Mouse (Mus musculus) brain, embryonic 14.5 days (tissue): ENCODE measurements at regions not wholly inside any gene's neighbourhood (a gene's known extent, or its start where the extent isn't known, plus 50 kb on each side); places are given as distances from the start of the nearest gene placed in this dataset.

Experiments used
- CTCF ChIP-seq: fragments of 200-500 bp; IDR thresholded peaks from 2 replicates; pipeline ENCODE4 v1.5.1; 2012; ENCODE audit warnings: inconsistent platforms, mild to moderate bottlenecking, moderate library complexity, borderline replicate concordance; ENCODE audit not compliant: insufficient read depth, insufficient read length; ENCODE audit errors: extremely low read depth
- POLR2A ChIP-seq: fragments of 200-500 bp; IDR thresholded peaks from 2 replicates; pipeline ENCODE4 v1.6.1; 2012; ENCODE audit warnings: mild to moderate bottlenecking, inconsistent platforms, borderline replicate concordance; ENCODE audit not compliant: poor library complexity, insufficient read depth, insufficient read length, severe bottlenecking; ENCODE audit errors: extremely low read depth

GRCm38 (mm10) chr1:51625079-51625478 lies 146.9 kb upstream of the Nabp1 start:
- TF ChIP-seq CTCF (no peak), POLR2A (no peak)
